Comparison of ENCODE assay signal across 8 mouse cellular contexts in the genomic region with DNA sequence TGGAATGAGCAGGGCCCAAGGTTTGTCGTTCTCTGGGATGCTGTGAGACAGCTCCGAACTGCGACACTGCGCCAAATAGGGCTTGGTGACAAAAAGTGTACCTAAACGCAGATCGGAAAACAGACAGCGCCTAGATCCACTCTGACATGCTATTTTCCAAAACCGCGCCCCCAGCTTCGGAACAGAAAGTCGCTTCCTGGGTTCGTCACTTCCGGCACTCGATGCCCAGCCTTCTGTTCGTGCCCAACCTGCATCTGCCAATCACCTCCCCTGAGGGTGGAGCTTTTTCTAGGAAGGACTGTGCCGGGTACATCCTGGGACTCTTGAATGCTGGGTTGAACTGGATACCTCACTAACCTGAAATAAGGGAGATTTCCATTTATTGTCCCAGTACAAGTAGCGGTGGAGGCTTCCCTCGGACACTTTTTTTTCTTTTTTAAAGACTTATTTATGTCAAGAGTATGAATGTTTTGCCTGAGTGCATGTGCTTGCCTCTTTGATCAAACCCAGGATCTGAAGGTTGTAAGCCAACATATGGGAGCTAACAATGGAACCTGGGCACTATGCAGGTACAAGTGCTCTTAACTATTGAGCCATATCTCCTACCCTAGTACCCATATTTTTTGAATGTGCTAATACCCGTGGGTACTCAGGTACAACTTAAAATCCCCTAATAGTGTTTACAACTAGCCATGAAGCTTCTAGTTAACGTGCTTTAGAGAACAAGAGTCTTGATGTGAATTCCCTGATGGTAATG. TPM values are rescaled to one million over a fixed set of nuclear protein-coding genes. Genes with fewer than 3 reads are reported as not detected.
DNase-seq lines count a peak whose midpoint lies in the region; ATAC-seq and TF ChIP-seq lines count a peak whose summit lies in the region.

Gene Arl5b (plus strand): TSS at position 279 of the 757 bp plus-strand sequence.

- peak within 1 kb of the TSS; percentile 75 for H3K9ac ChIP-seq in lung, embryonic 16.5 days (ENCODE audit: low read length)

- peak within 1 kb of the TSS; percentile 58 for H3K4me3 ChIP-seq in hindbrain, embryonic 10.5 days
- peak within 1 kb of the TSS; percentile 69 for H3K4me3 ChIP-seq in lung, embryonic 16.5 days (ENCODE audit: low read length)
- peak within 1 kb of the TSS; percentile 59 for H3K4me3 ChIP-seq in thymus, adult 2 months (ENCODE audit: control insufficient read depth, insufficient read depth, low read length)

- peak within 1 kb of the TSS; percentile 68 for H3K27ac ChIP-seq in hindbrain, embryonic 10.5 days
- peak within 1 kb of the TSS; percentile 41; the same call in 1 of the 2 replicates for H3K27ac ChIP-seq in lung, embryonic 16.5 days (ENCODE audit: low read length)
- H3K27ac ChIP-seq in thymus, adult 2 months (ENCODE audit: control insufficient read depth, insufficient read depth, low read length), result peak within 1 kb of the TSS; percentile 49

- H3K4me2 ChIP-seq in lung, embryonic 16.5 days (ENCODE audit: low read depth, low read length), result peak within 1 kb of the TSS; percentile 65

- ATAC-seq in frontal cortex, adult (ENCODE audit: low TSS enrichment), result peak; percentile 100
- peak; percentile 98 for ATAC-seq in lung, embryonic 16.5 days (ENCODE audit: low read depth)

- H3K4me1 ChIP-seq in hindbrain, embryonic 10.5 days (replicated peaks), result peaks cover 14% of the 10 kb centered on the region; the same call in 1 of the 2 replicates
- H3K4me1 ChIP-seq in lung, embryonic 16.5 days (replicated peaks; ENCODE audit: control insufficient read depth, insufficient read depth, low read length), result peaks cover 6% of the 10 kb centered on the region; the same call in 1 of the 2 replicates
- H3K4me1 ChIP-seq in thymus, adult 2 months (replicated peaks; ENCODE audit: control insufficient read depth, insufficient read depth, low read length), result peaks cover under 1% of the 10 kb centered on the region

- 0 out of 2 replicates have a peak, but pooled peaks have one; percentile 61 for TF ChIP-seq CTCF in thymus, adult 2 months (IDR thresholded peaks at IDR 0.05; ENCODE audit: borderline replicate concordance, control insufficient read depth, extremely low read depth, insufficient read depth, low read length, poor library complexity)

- H3K9me3 ChIP-seq in hindbrain, embryonic 10.5 days, result no peaks in the 10 kb centered on the region
- no peaks in the 10 kb centered on the region for H3K9me3 ChIP-seq in lung, embryonic 16.5 days (ENCODE audit: control insufficient read depth, low read length)

- peak; percentile 50; the same call in 1 of the 2 replicates for TF ChIP-seq POLR2A in thymus, adult 2 months (IDR thresholded peaks at IDR 0.05; ENCODE audit: control insufficient read depth, extremely low read depth, insufficient read depth, low read length, poor library complexity)

- H3K36me3 ChIP-seq in hindbrain, embryonic 10.5 days, result peaks cover 17% of the 10 kb centered on the region
- no peaks in the 10 kb centered on the region for H3K36me3 ChIP-seq in lung, embryonic 16.5 days (ENCODE audit: control insufficient read depth, insufficient read depth, low read length)
- no peaks in the 10 kb centered on the region for H3K36me3 ChIP-seq in thymus, adult 2 months (ENCODE audit: control insufficient read depth, insufficient read depth, low read length)

- DNase-seq in Muller cell, postnatal 12 days (ENCODE audit: inconsistent ontology term), result peak; percentile 90
- DNase-seq in cerebellum, adult 9-11 months, result peak; percentile 94
- peak; percentile 88 for DNase-seq in hindbrain, embryonic 10.5 days (ENCODE audit: low spot score)
- DNase-seq in layer of hippocampus, adult 9-11 months, result peak; percentile 93
- peak; percentile 84 for DNase-seq in ovary, adult 18-20 months (ENCODE audit: low spot score)
- DNase-seq in thymus, adult 2 months, result peak; percentile 88

- WGBS in hindbrain, embryonic 10.5 days, result 8% methylated on average over 20 of the region's 20 CpGs
- 5% methylated on average over 20 of the region's 20 CpGs for WGBS in lung, embryonic 16.5 days
- 8% methylated on average over 20 of the region's 20 CpGs for WGBS in thymus, adult 2 months

- H3K27me3 ChIP-seq in hindbrain, embryonic 10.5 days (ENCODE audit: insufficient read depth, poor library complexity, severe bottlenecking), result no peaks in the 10 kb centered on the region
- no peaks in the 10 kb centered on the region for H3K27me3 ChIP-seq in lung, embryonic 16.5 days (ENCODE audit: control insufficient read depth, insufficient read depth, low read depth, low read length)
- H3K27me3 ChIP-seq in thymus, adult 2 months (ENCODE audit: control insufficient read depth, insufficient read depth, low read length), result no peaks in the 10 kb centered on the region

RNA-seq across cellular contexts. Expression of gene Arl5b, which starts in this region (rescaled TPM):
- polyA plus RNA-seq in hindbrain, embryonic 10.5 days (2016; fragmentation: Nextera tagmentation; extraction: Ambion mirVana), result 45.0 and 48.4 TPM in 2 replicates
- 29.3 and 30.1 TPM in 2 replicates for polyA plus RNA-seq in lung, embryonic 16.5 days (2015; fragmentation: Nextera tagmentation; extraction: Ambion mirVana)
- 9.0 and 10.9 TPM in 2 replicates for polyA plus RNA-seq in thymus, adult 2 months (2012; rRNA removed)

Comparison
In these comparisons a context has a peak if more than half of its experiments do, and no peak if none do; other contexts are left out.
1. Peak in every context shown above with its lines: DNase-seq, ATAC-seq, H3K4me3 ChIP-seq and H3K27ac ChIP-seq.